Mouse (Mus musculus) macrophage (primary cell): ENCODE results near the gene Slc38a2. TPM values are rescaled to one million over a fixed set of nuclear protein-coding genes. Genes with fewer than 3 reads are reported as not detected.

Experiments
- H3K27ac ChIP-seq: fragments of 350-480 bp; formaldehyde crosslinking; 2 replicates; pipeline ENCODE4 v1.9.0; 2021
- H3K36me3 ChIP-seq: fragments of 350-480 bp; formaldehyde crosslinking; 2 replicates; pipeline ENCODE4 v1.9.0; 2021; ENCODE audit errors: inconsistent target
- H3K4me3 ChIP-seq: fragments of 350-480 bp; formaldehyde crosslinking; 2 replicates; pipeline ENCODE4 v1.9.0; 2021; ENCODE audit errors: inconsistent target
- H3K79me2 ChIP-seq: fragments of 350-480 bp; formaldehyde crosslinking; 2 replicates; pipeline ENCODE4 v1.9.0; 2021; ENCODE audit errors: inconsistent target
- WGBS: methylation state at CpG from one replicate; pipeline ENCODE4 v1.1.7; 2026; ENCODE audit warnings: inconsistent platforms; ENCODE audit not compliant: missing documents; 5-methylcytosine and 5-hydroxymethylcytosine counted together
- polyA plus RNA-seq: library from polyadenylated mRNA; stranded (reverse); fragments of 250-400 nt; gene quantifications from 3 replicates; pipeline ENCODE4 v1.2.4, GENCODE M21; 2018; ENCODE audit warnings: inconsistent platforms

The Slc38a2 gene
- polyA plus RNA-seq, 1 experiment from 2014 or later, result 7.9 TPM

- Histone ChIP-seq H3K36me3 (no peaks in the 10 kb centered on the region), H3K27ac (no peak overlapping the region), H3K79me2 (no peaks in the 10 kb centered on the region), H3K4me3 (no peak overlapping the region)
- 91% methylated on average over 15 of the region's 15 CpGs for WGBS
These were observed 23.8 kb downstream of the Slc38a2 start for GRCm38 (mm10) chr15:96675744-96676143.

GRCm38 (mm10) chr15:96675055-96675454 lies 24.5 kb downstream of the Slc38a2 start:
- H3K27ac ChIP-seq, result no peak overlapping the region
- no peak overlapping the region for H3K4me3 ChIP-seq
- H3K36me3 ChIP-seq, result no peaks in the 10 kb centered on the region
- H3K79me2 ChIP-seq, result no peaks in the 10 kb centered on the region
- 92% methylated on average over 9 of the region's 11 CpGs for WGBS

- Histone ChIP-seq H3K36me3 (no peaks in the 10 kb centered on the region), H3K79me2 (no peaks in the 10 kb centered on the region), H3K27ac (no peak overlapping the region), H3K4me3 (no peak overlapping the region)
- 88% methylated on average over 1 of the region's 1 CpGs for WGBS
These were observed 25.4 kb downstream of the Slc38a2 start for GRCm38 (mm10) chr15:96674089-96674488.

- WGBS, result 20% methylated on average over 6 of the region's 6 CpGs
- Histone ChIP-seq H3K27ac (no peak overlapping the region), H3K79me2 (no peaks in the 10 kb centered on the region), H3K4me3 (no peak overlapping the region), H3K36me3 (no peaks in the 10 kb centered on the region)
These were observed 29.8 kb downstream of the Slc38a2 start for GRCm38 (mm10) chr15:96669721-96670120.

GRCm38 (mm10) chr15:96666663-96667062 lies 32.9 kb downstream of the Slc38a2 start:
- WGBS, result 7% methylated on average over 7 of the region's 7 CpGs
- no peak overlapping the region for H3K27ac ChIP-seq

GRCm38 (mm10) chr15:96665889-96666288 lies 33.6 kb downstream of the Slc38a2 start:
- no peaks in the 10 kb centered on the region for H3K36me3 ChIP-seq
- no peaks in the 10 kb centered on the region for H3K79me2 ChIP-seq
- H3K27ac ChIP-seq, result no peak overlapping the region
- 5% methylated on average over 3 of the region's 3 CpGs for WGBS
- peak overlapping the region; percentile 5; the same call in 1 of the 2 replicates for H3K4me3 ChIP-seq

More at GRCm38 (mm10) chr15:96666663-96667062, 32.9 kb downstream of the Slc38a2 start:
- no peaks in the 10 kb centered on the region for H3K79me2 ChIP-seq
- peak overlapping the region; percentile 5; the same call in 1 of the 2 replicates for H3K4me3 ChIP-seq
- H3K36me3 ChIP-seq, result no peaks in the 10 kb centered on the region

- 62% methylated on average over 13 of the region's 13 CpGs for WGBS
- Histone ChIP-seq H3K4me3 (no peak overlapping the region), H3K36me3 (no peaks in the 10 kb centered on the region), H3K27ac (no peak overlapping the region), H3K79me2 (no peaks in the 10 kb centered on the region)
These were observed 38.9 kb downstream of the Slc38a2 start for GRCm38 (mm10) chr15:96660590-96661141.

- no peaks in the 10 kb centered on the region for H3K79me2 ChIP-seq
- 88% methylated on average over 9 of the region's 14 CpGs for WGBS
- no peaks in the 10 kb centered on the region for H3K36me3 ChIP-seq
- no peak overlapping the region for H3K27ac ChIP-seq
- no peak overlapping the region for H3K4me3 ChIP-seq
These were observed 41.3 kb downstream of the Slc38a2 start for GRCm38 (mm10) chr15:96658275-96658602.

- no peaks in the 10 kb centered on the region for H3K36me3 ChIP-seq
- H3K27ac ChIP-seq, result no peak overlapping the region
- 96% methylated on average over 17 of the region's 17 CpGs for WGBS
- H3K4me3 ChIP-seq, result no peak overlapping the region
- no peaks in the 10 kb centered on the region for H3K79me2 ChIP-seq
These were observed 41.8 kb downstream of the Slc38a2 start for GRCm38 (mm10) chr15:96657576-96658274.

- Histone ChIP-seq H3K79me2 (no peaks in the 10 kb centered on the region), H3K4me3 (no peak overlapping the region), H3K27ac (peak overlapping the region; percentile 68), H3K36me3 (no peaks in the 10 kb centered on the region)
- WGBS, result 14% methylated on average over 14 of the region's 14 CpGs
These were observed 44.0 kb downstream of the Slc38a2 start for GRCm38 (mm10) chr15:96655514-96655913.

- Histone ChIP-seq H3K4me3 (no peak overlapping the region; the same call in 1 of the 2 replicates), H3K79me2 (no peaks in the 10 kb centered on the region), H3K36me3 (no peaks in the 10 kb centered on the region), H3K27ac (peak overlapping the region; percentile 68)
- WGBS, result 10% methylated on average over 8 of the region's 8 CpGs
These were observed 44.8 kb downstream of the Slc38a2 start for GRCm38 (mm10) chr15:96654714-96655113.

GRCm38 (mm10) chr15:96653011-96653410 lies 46.5 kb downstream of the Slc38a2 start:
- 96% methylated on average over 16 of the region's 16 CpGs for WGBS
- Histone ChIP-seq H3K79me2 (no peaks in the 10 kb centered on the region), H3K4me3 (no peak overlapping the region), H3K36me3 (no peaks in the 10 kb centered on the region), H3K27ac (no peak overlapping the region)

- 90% methylated on average over 10 of the region's 10 CpGs for WGBS
- Histone ChIP-seq H3K4me3 (no peak overlapping the region), H3K79me2 (no peaks in the 10 kb centered on the region), H3K36me3 (no peaks in the 10 kb centered on the region), H3K27ac (no peak overlapping the region)
These were observed 47.0 kb downstream of the Slc38a2 start for GRCm38 (mm10) chr15:96652531-96652930.

GRCm38 (mm10) chr15:96647376-96647775 lies 52.2 kb downstream of the Slc38a2 start:
- Histone ChIP-seq H3K27ac (no peak overlapping the region), H3K4me3 (no peak overlapping the region)
- 56% methylated on average over 14 of the region's 15 CpGs for WGBS

More at GRCm38 (mm10) chr15:96647376-96647775, 52.2 kb downstream of the Slc38a2 start:
- no peaks in the 10 kb centered on the region for H3K36me3 ChIP-seq
- no peaks in the 10 kb centered on the region for H3K79me2 ChIP-seq
